Mouse (Mus musculus): ENCODE measurements around the gene Ncoa3.

DNA sequence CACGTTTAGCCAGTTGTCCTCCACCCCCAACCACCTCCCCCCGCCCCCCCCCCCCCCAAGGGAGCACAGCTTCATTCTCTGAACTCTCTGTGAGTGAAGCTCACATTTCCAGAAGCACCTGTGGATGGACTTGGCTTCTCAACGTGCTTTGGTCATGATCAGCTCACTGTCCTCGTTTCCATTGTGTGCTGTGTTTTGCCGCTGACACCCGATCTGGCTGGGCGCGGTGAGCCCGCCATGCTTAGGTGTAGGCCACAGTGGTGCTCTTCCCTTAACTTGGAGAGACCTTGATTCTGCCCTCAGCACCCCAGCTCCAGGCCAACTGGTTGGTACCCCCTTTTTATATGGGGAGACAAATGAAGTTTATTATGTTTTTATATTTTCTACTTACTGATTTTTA, 79.5 kb downstream of the Ncoa3 start:
- TF ChIP-seq MAFK (IDR thresholded peaks at IDR 0.05; ENCODE audit: insufficient read depth, low read depth, low read length), result no peak
- TF ChIP-seq HCFC1 (IDR thresholded peaks at IDR 0.05; ENCODE audit: borderline replicate concordance, insufficient read depth, low read length), result no peak
- TF ChIP-seq CHD2 (IDR thresholded peaks at IDR 0.05; ENCODE audit: low read depth, low read length), result no peak

All from ES-E14 (cell line).